Mouse (Mus musculus): Measurements from ENCODE around the gene Fam32a.

Fam32a gene

GRCm38 (mm10) chr8:72240951-72241350, 21.4 kb downstream of the Fam32a start:
- DNase-seq = no peak

DNA sequence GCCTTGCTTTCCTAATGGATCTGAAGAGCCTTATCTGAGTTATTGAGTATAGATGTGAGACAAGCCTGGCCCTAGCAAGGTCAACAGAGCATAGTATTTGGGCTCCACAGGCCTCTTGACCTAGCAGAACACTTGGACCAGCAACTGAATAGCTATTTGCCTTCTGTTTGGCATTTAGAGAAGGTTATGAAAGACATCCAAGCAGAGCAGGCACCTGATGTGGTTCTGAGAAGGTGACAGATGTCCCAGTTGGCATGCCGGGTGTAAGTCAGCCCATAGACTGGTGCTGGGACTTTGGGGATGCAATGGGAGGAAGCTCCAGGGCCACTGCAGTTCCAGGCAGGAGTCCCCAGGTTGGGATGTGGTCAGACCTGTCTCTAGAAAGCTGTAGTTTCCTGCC, 22.7 kb downstream of the Fam32a start:
- no peak for DNase-seq

DNA sequence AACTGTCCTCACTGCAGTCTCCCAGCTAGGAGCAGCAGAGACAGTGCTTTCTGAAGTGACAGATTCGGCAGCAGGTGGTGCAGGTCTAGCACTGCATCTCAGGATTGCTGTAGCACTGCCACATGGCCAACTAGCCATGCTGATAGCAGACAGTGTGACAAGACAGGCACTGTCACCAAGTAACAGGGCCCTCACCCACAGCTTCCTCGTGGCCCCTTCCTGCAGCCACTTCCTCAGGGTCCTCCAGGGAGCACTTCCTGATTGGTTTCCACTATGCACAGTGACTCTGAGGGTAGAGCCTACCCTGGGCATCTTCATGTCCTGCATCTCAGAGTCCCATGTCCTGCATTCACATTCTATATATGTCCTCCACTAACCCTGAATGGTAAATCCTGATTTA, 25.1 kb downstream of the Fam32a start:
- DNase-seq = no peak

DNA sequence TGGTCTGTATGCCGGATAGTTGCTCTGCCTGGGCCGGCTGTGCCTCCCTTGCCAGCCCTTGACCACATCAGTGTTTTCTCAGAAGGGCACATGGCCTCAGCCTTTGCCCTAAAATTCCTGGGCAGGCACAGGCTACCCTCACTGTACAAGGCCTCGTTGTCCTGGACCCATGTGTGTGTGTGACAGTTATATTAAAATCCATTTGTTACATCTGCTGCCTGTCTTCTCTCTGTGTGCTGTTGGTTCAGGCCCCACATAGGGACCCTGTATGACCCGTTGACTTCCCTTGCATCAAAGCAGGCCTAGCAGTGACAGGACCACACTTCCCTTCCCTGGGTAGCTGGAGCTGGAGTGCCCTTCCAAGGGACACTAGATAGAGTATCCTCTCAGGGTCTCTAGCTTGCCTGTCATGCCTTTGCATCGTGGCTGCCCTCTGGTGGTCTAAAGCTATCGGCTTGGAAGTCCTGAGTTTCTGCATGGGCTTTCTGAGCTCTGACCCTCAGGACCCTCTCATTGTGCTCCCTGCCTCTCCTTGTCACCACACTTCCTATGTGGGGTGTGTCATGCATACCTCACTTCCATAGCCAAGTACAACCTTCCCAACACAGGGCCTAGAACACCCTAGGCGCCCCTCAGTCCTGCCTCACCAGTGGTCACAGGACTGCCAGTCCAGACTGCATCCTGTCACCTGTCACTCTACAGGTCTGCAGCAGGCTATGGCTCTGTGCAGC, 37.8 kb downstream of the Fam32a start:
- peak; percentile 79 for DNase-seq

GRCm38 (mm10) chr8:72257902-72258238, 38.3 kb downstream of the Fam32a start:
- no peak for DNase-seq

DNA sequence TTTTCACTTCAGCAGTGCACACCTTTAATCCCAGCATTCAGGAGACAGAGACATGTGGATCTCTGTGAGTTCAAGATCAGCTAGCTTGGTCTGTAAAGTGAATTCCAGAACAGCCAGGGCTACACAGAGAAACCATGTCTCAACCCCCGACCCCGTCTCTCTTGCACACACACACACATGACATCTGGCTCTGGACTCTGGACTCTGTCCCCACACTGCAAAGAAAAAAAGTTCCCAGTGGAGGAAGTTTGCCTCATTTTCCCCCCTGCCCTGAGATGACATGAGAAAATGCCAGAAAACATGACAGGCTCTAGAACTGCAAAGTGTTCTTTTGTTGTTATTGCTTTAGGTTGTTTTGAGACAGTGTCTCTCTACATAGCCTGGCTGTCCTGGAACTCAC, 40.3 kb downstream of the Fam32a start:
- no peak for DNase-seq

DNA sequence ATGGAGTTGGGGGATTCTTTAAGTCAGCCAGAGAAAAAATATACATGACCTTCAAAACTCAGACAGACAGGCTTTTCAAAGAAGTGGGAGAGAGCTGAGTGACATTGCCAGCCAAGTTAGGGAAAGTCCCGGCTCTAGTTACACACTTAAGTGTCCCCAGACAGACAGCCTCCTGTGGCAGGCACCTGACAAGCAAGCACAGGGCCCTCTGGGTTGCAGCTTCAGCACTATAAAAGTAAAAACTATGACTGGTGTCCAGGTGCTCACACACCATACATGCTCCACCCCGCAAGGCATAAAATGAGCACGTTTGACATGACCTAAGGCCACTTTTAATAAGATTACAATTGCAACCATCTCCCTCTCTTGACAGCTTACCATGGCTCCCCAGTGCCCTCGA, 41.1 kb downstream of the Fam32a start:
- no peak for DNase-seq

GRCm38 (mm10) chr8:72261019-72261418, 41.5 kb downstream of the Fam32a start:
- peak; percentile 88 for DNase-seq

- no peak for DNase-seq
Observed at GRCm38 (mm10) chr8:72261431-72261830, 41.9 kb downstream of the Fam32a start.

GRCm38 (mm10) chr8:72261872-72262271, 42.3 kb downstream of the Fam32a start:
- DNase-seq = no peak

DNA sequence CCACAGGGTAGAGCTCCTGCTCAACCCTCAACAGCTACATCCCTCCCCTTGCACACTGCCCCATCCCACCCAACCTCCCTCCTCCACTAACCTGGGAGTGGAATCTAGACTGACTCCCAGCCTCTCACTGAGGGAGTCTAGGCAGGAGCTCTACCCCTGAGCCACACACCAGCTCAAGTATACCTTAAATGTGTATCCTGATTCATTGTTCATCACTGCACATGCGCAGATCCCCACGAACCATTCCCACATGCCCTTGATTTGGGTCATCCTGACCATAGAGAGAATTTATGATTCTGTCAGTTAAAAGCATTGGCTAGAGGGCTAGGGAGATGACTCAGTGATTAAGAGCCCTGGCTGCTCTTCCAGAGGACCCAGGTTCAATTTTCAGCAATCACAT, 43.2 kb downstream of the Fam32a start:
- no peak for DNase-seq

DNA sequence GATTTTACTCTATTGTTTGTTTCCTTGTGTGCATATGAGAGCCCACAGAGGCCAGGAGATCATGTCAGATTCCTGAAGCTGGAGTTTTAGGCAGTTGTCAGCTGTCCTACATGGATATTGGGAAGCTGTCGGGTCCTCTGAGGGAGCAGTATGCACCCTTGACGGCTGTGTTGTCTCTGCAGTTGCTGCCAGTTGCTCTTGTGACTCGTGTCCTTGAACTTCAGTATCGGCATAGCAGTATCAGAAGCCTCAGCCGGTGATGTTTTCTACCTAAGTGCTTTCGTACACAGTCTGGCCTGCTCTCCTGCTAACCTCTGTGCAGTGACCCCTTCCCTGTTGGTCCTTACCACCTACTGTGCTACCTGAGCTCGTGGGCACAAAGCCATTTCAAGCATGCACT, 43.9 kb downstream of the Fam32a start:
- DNase-seq = no peak

- DNase-seq = no peak
Observed at GRCm38 (mm10) chr8:72265342-72265741, 45.8 kb downstream of the Fam32a start.

- DNase-seq = no peak
Observed at GRCm38 (mm10) chr8:72266671-72267070, 47.1 kb downstream of the Fam32a start.

GRCm38 (mm10) chr8:72267106-72267505, 47.6 kb downstream of the Fam32a start:
- no peak for DNase-seq

- DNase-seq = peak; percentile 41
Observed at GRCm38 (mm10) chr8:72268356-72268755, 48.8 kb downstream of the Fam32a start.

GRCm38 (mm10) chr8:72270606-72271005, 51.1 kb downstream of the Fam32a start:
- DNase-seq = no peak

GRCm38 (mm10) chr8:72271051-72271660, 51.6 kb downstream of the Fam32a start:
- peak; percentile 4 for DNase-seq

GRCm38 (mm10) chr8:72271691-72272090, 52.2 kb downstream of the Fam32a start:
- DNase-seq = no peak

GRCm38 (mm10) chr8:72272361-72272760, 52.8 kb downstream of the Fam32a start:
- DNase-seq = peak; percentile 90

GRCm38 (mm10) chr8:72273111-72273770, 53.7 kb downstream of the Fam32a start:
- peak; percentile 47 for DNase-seq

DNA sequence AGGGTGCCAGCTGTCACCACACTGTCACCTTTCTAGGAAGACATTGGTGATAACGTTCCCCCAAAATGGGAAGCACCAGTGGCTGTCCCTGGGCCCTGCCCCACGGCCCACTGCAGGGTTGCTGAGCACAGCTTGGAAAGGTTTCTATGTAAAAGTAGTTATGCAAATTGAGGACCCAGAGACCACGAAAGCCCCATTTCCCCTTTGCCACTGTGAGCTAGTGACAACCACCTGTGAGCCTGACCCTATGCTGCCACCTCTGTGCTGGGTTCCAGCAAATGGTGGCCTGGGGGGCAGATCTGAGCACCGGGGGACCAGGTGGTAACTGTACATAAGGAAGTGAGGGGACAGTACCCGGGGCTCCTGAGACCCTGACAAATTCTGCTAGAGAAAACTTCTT, 54.3 kb downstream of the Fam32a start:
- DNase-seq = peak; percentile 38

All from thymus, postnatal 4 days (tissue).